Mouse (Mus musculus) small intestine, adult 2 months (tissue): Measurements from ENCODE around the gene Actr2.

Source experiments
- CTCF ChIP-seq: fragments of 200-500 bp; IDR thresholded peaks from 2 replicates; pipeline ENCODE4 v1.5.1; 2012; ENCODE audit warnings: low read depth, mild to moderate bottlenecking, control low read depth, inconsistent platforms, low read length, moderate library complexity, mixed read lengths; ENCODE audit not compliant: insufficient replicate concordance, insufficient read length; ENCODE audit errors: extremely low read depth
- POLR2A ChIP-seq: fragments of 200-500 bp; IDR thresholded peaks from 2 replicates; pipeline ENCODE4 v1.6.1; 2012; ENCODE audit warnings: low read depth, mild to moderate bottlenecking, control low read depth, inconsistent platforms, low read length, moderate library complexity

DNA sequence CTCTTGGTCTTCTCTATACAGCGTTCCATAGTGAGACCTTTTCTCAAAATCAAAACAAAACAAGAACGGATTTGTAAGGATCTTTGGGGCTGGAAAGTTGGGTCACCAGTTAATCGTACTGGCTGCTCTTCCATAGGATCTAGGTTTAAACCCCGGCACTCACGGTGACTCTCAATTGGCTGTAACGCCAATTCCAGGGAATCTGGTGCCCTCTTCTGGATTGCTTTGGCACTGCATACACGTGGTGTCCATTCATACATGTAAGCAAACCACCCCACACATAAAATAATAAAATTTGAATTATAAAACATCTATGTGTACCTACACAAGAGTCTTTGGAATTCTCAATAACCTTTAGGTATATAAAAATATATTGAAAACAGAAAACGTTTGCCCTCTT lies 81.2 kb downstream of the Actr2 start:
- TF ChIP-seq POLR2A = no peak
- peak; percentile 73; the same call in 1 of the 2 replicates for TF ChIP-seq CTCF
